Mouse (Mus musculus): ENCODE data around the gene Apba1. TPM values are rescaled to one million over a fixed set of nuclear protein-coding genes. Genes with fewer than 3 reads are reported as not detected.

Apba1 gene
- polyA plus RNA-seq, 1 experiment = 4.2 TPM

GRCm38 (mm10) chr19:23941422-23941949, 182.8 kb downstream of the Apba1 start:
- Histone ChIP-seq H3K4me1 (ENCODE audit: control insufficient read depth, insufficient read depth, low read length) (no peaks in the 10 kb centered on the region), H3K4me3 (replicated peaks; ENCODE audit: extremely low read depth, low read depth, low read length) (no peak overlapping the region)
- 82% methylated on average over 12 of the region's 12 CpGs for WGBS
- DNase-seq = no peak
- TF ChIP-seq CTCF (IDR thresholded peaks at IDR 0.05; ENCODE audit: insufficient read depth, low read length) (no peak), POLR2A (IDR thresholded peaks at IDR 0.05; ENCODE audit: borderline replicate concordance, extremely low read depth, low read depth, low read length) (no peak)

GRCm38 (mm10) chr19:23942886-23943285, 184.2 kb downstream of the Apba1 start:
- 85% methylated on average over 7 of the region's 7 CpGs for WGBS
- no peak for DNase-seq
- Histone ChIP-seq H3K4me1 (ENCODE audit: control insufficient read depth, insufficient read depth, low read length) (no peaks in the 10 kb centered on the region), H3K4me3 (replicated peaks; ENCODE audit: extremely low read depth, low read depth, low read length) (no peak overlapping the region)
- TF ChIP-seq POLR2A (IDR thresholded peaks at IDR 0.05; ENCODE audit: borderline replicate concordance, extremely low read depth, low read depth, low read length) (no peak), CTCF (IDR thresholded peaks at IDR 0.05; ENCODE audit: insufficient read depth, low read length) (no peak)

- Histone ChIP-seq H3K4me3 (replicated peaks; ENCODE audit: extremely low read depth, low read depth, low read length) (no peak overlapping the region), H3K4me1 (ENCODE audit: control insufficient read depth, insufficient read depth, low read length) (no peaks in the 10 kb centered on the region)
- 77% methylated on average over 6 of the region's 6 CpGs for WGBS
- no peak for DNase-seq
- TF ChIP-seq CTCF (IDR thresholded peaks at IDR 0.05; ENCODE audit: insufficient read depth, low read length) (no peak), POLR2A (IDR thresholded peaks at IDR 0.05; ENCODE audit: borderline replicate concordance, extremely low read depth, low read depth, low read length) (no peak)
Observed at GRCm38 (mm10) chr19:23946026-23946685, 187.5 kb downstream of the Apba1 start.

- TF ChIP-seq POLR2A (IDR thresholded peaks at IDR 0.05; ENCODE audit: borderline replicate concordance, extremely low read depth, low read depth, low read length) = no peak
- TF ChIP-seq CTCF (IDR thresholded peaks at IDR 0.05; ENCODE audit: insufficient read depth, low read length) = no peak
- WGBS = 80% methylated on average over 4 of the region's 4 CpGs
- H3K4me1 ChIP-seq (ENCODE audit: control insufficient read depth, insufficient read depth, low read length) = no peaks in the 10 kb centered on the region
- no peak for DNase-seq
- no peak overlapping the region for H3K4me3 ChIP-seq (replicated peaks; ENCODE audit: extremely low read depth, low read depth, low read length)
Observed at GRCm38 (mm10) chr19:23946751-23947150, 188.1 kb downstream of the Apba1 start.

- no peaks in the 10 kb centered on the region for H3K4me1 ChIP-seq (ENCODE audit: control insufficient read depth, insufficient read depth, low read length)
- WGBS = 66% methylated on average over 4 of the region's 4 CpGs
Observed at GRCm38 (mm10) chr19:23947871-23948270, 189.2 kb downstream of the Apba1 start.

GRCm38 (mm10) chr19:23948301-23949000, 189.8 kb downstream of the Apba1 start:
- WGBS = 50% methylated on average over 12 of the region's 12 CpGs
- Histone ChIP-seq H3K4me1 (ENCODE audit: control insufficient read depth, insufficient read depth, low read length) (no peaks in the 10 kb centered on the region), H3K4me3 (replicated peaks; ENCODE audit: extremely low read depth, low read depth, low read length) (no peak overlapping the region)
- no peak for DNase-seq
- TF ChIP-seq CTCF (IDR thresholded peaks at IDR 0.05; ENCODE audit: insufficient read depth, low read length) (no peak), POLR2A (IDR thresholded peaks at IDR 0.05; ENCODE audit: borderline replicate concordance, extremely low read depth, low read depth, low read length) (no peak)

More at GRCm38 (mm10) chr19:23947871-23948270, 189.2 kb downstream of the Apba1 start:
- DNase-seq = no peak
- TF ChIP-seq POLR2A (IDR thresholded peaks at IDR 0.05; ENCODE audit: borderline replicate concordance, extremely low read depth, low read depth, low read length) (no peak), CTCF (IDR thresholded peaks at IDR 0.05; ENCODE audit: insufficient read depth, low read length) (no peak)
- H3K4me3 ChIP-seq (replicated peaks; ENCODE audit: extremely low read depth, low read depth, low read length) = no peak overlapping the region

- 91% methylated on average over 8 of the region's 8 CpGs for WGBS
- no peak for DNase-seq
- Histone ChIP-seq H3K4me3 (replicated peaks; ENCODE audit: extremely low read depth, low read depth, low read length) (no peak overlapping the region), H3K4me1 (ENCODE audit: control insufficient read depth, insufficient read depth, low read length) (no peaks in the 10 kb centered on the region)
- TF ChIP-seq CTCF (IDR thresholded peaks at IDR 0.05; ENCODE audit: insufficient read depth, low read length) = no peak
- TF ChIP-seq POLR2A (IDR thresholded peaks at IDR 0.05; ENCODE audit: borderline replicate concordance, extremely low read depth, low read depth, low read length) = no peak
Observed at GRCm38 (mm10) chr19:23955461-23955860, 196.8 kb downstream of the Apba1 start.

- DNase-seq = no peak
- TF ChIP-seq POLR2A (IDR thresholded peaks at IDR 0.05; ENCODE audit: borderline replicate concordance, extremely low read depth, low read depth, low read length) = no peak
- no peak for TF ChIP-seq CTCF (IDR thresholded peaks at IDR 0.05; ENCODE audit: insufficient read depth, low read length)
- no peaks in the 10 kb centered on the region for H3K4me1 ChIP-seq (ENCODE audit: control insufficient read depth, insufficient read depth, low read length)
- WGBS = 63% methylated on average over 17 of the region's 17 CpGs
- H3K4me3 ChIP-seq (replicated peaks; ENCODE audit: extremely low read depth, low read depth, low read length) = no peak overlapping the region
Observed at GRCm38 (mm10) chr19:23956299-23956975, 197.8 kb downstream of the Apba1 start.

GRCm38 (mm10) chr19:23957563-23957962, 198.9 kb downstream of the Apba1 start:
- no peak for DNase-seq
- Histone ChIP-seq H3K4me1 (ENCODE audit: control insufficient read depth, insufficient read depth, low read length) (0 out of 2 replicates have a peak, but pooled peaks cover 2% of the 10 kb centered on the region), H3K4me3 (replicated peaks; ENCODE audit: extremely low read depth, low read depth, low read length) (no peak overlapping the region)
- 59% methylated on average over 7 of the region's 7 CpGs for WGBS
- TF ChIP-seq CTCF (IDR thresholded peaks at IDR 0.05; ENCODE audit: insufficient read depth, low read length) (no peak), POLR2A (IDR thresholded peaks at IDR 0.05; ENCODE audit: borderline replicate concordance, extremely low read depth, low read depth, low read length) (no peak)
